Mouse (Mus musculus): ENCODE results near the gene Tex36. TPM values are rescaled to one million over a fixed set of nuclear protein-coding genes. Genes with fewer than 3 reads are reported as not detected.

Gene Tex36
- total RNA-seq, 2 experiments from 2014 or later: not detected

- intact Hi-C loops (cut with DNase I; ENCODE audit: low total_unique reads): no loop called here
- DNase-seq: no peak
These were observed 64.6 kb downstream of the Tex36 start for GRCm38 (mm10) chr7:133537366-133537765.

Other genes starting within 250 kb of the Tex36 start
- 1 to 10 TPM; 7.0 to 8.0 TPM for gene Edrf1, start 35.4 kb upstream of the Tex36 start, total RNA-seq (2021)
- not detected for gene Mmp21, start 77.9 kb upstream of the Tex36 start, total RNA-seq (2021)
- 10 to 100 TPM; 52.0 to 56.4 TPM for gene Bccip, start 107.2 kb upstream of the Tex36 start, total RNA-seq (2021)
- gene Uros, start 107.9 kb upstream of the Tex36 start, total RNA-seq (2021): 10 to 100 TPM; 13.1 to 13.5 TPM
- under 1 TPM in 1 of 2 experiments, not detected in 1; 0.33 TPM for gene Fank1, start 174.7 kb upstream of the Tex36 start, total RNA-seq (2021)
- 10 to 100 TPM; 25.7 to 33.6 TPM for gene Dhx32, start 180.6 kb upstream of the Tex36 start, total RNA-seq (2021)